Mouse (Mus musculus): Measurements from ENCODE around the gene Il27. TPM values are rescaled to one million over a fixed set of nuclear protein-coding genes. Genes with fewer than 3 reads are reported as not detected.

Il27 gene
- 1.3 TPM in 2 replicates for polyA plus RNA-seq (2012; ENCODE audit: low replicate concordance)

DNA sequence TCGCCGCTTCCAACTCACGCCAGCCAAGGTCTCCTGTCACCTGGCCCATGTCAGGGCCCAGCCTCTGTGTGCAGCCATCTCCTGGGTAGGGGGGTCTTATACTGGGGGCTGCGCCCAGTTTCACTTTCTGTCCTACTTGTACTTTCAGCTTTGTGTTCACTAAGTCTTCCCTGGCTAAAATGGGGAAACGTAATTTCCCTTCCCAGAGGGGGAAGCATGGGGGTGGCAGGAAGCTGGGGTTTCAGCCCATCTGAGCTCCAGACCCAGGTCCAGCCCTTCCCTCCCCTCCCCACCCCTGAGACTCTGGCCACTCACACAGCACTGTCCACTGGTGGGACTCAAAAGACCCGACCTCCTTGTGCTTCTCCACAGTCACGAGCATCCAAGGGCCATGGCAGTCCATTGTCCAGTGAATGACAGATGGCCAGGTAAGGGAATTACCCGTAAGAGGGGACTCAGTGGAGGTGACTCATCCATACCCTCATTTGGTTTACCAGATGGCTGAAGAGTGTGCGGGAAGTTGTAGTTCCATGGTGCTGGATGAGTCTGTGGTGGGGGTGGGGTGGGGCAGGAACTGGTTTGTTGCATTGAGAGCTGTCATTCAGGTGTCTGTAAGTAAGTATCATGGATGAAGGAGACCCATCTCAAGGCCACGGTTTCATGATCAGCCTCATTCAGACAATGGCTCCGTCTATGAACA lies at the start of gene Il27:
Il27 (minus strand) TSS at position 80 of the 700 bp plus-strand sequence.

DNA sequence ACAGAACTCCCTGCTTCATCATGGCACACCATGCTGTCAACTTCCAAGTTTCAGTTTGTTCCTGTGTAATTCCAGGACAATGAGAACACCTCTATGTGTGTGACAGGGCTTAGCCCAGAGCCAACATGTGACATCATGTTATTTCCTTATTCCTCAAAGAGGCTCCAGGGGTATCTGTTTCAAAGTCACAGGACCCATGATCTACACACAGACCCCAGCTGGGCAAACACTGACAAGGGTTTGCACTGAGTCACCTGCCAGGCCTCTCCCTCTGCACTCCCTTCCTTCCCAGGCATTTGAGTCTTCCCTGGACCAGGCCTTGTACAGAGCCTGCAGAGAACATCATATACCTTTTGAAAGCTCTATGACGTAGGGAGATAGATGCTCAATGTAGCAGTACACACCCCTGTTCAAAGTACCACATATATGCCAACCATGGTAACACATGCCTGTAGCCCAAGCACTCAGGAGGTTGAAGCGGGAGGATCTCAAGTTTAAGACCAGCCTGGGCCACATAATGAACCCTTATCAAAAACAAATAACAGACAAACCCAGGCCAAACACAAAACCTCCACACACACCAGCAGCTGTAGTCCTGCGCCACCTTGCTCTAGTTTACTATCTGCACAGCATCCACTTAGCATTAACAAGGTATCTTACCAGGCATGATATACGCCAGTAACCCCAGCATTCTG lies 36.2 kb upstream of the Il27 start, which contains the start of gene Nupr1:
Nupr1 (minus strand) TSS at position 38 of the 695 bp plus-strand sequence.

DNA sequence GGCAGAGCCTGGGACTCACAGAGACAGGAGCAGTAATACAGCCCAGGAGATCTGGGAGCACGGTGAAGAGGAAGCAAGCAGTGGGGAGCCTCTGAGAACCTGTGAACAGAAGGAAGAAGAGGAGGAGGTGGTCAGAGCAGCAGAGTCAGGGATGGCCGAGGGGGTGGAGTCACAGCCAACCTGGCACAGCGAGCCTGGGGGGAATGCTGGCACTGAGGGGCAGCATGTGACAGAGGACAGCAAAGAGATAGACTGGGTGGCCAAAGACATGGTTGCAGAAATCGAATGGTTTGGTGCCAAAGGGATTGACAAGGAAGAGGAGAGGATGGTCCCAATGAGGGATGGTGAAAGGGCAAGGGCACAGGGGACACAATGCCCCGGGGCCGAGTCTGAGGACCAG lies 9.0 kb downstream of the Il27 start, which contains the start of gene Cln3:
Cln3 (minus strand) TSS at position 101 of the 400 bp plus-strand sequence.

DNA sequence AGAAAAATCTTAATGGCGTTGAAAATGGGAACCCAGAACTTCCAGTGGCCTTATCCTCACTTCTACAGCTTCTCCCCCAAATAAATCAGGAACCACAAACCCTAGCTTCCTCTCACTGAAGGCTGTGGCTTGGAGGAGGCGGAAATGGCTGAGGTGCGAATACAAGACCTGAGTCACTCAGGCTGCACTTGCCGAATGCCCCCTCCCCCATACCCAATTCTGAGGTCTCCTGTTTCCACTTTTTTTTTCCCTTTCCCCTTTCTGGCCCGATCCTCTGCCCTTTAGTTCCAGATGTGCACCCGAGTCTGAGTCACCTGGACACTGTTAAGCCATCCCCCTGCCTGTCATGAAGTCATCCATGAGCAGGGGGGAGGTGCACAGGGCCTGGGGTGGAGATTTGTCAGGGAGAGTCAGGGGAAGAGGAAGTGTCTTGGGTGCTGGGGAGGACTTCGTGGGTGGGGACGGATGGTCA lies 10.2 kb downstream of the Il27 start, which contains the start of gene Apobr:
Apobr (plus strand) TSS at position 437 of the 472 bp plus-strand sequence.

DNA sequence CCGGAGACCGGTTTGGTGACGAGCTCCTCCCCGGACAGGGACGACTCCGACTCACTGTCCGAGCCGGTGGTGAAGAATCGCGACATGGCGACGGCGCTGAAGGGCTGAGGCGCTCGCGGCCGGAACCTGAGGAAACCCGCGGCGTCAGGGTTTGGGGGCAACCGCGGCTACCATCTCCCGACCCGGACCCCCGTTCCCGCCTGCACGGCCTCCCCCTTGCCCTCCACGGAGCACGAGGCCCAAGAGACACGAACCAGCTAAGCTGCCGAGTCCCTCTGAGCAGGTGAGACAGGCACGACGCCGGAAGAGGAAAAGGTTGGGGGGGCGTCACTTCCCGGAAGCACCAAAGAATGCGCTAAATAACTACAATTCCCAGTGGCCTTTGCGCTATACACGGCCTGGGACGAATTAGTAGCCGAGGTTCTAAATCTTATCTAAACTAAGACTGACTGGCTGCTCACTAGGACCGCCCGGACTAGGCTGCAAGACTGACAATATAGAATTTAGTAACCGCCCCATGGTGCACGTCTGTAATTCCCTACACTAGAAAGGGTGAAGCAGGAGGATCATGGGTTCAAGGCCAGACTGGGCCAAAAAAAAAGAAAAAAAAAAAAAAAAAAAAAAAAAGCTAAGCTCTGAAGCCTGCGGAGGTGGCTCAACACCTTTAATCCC lies 28.5 kb downstream of the Il27 start, which contains the start of gene Eif3c:
Eif3c (minus strand) TSS at position 318 of the 672 bp plus-strand sequence.

Other genes starting within 250 kb of the Il27 start
- gene Lat, start 225.4 kb downstream of the Il27 start, polyA plus RNA-seq (2012; ENCODE audit: low replicate concordance) = 188 and 207 TPM in 2 replicates
- gene Spns1, start 217.5 kb downstream of the Il27 start, polyA plus RNA-seq (2012; ENCODE audit: low replicate concordance) = 66.4 and 139 TPM in 2 replicates
- 5.1 and 6.6 TPM in 2 replicates for gene Nfatc2ip, start 198.2 kb downstream of the Il27 start, polyA plus RNA-seq (2012; ENCODE audit: low replicate concordance)
- 103 and 270 TPM in 2 replicates for gene Cd19, start 180.1 kb downstream of the Il27 start, polyA plus RNA-seq (2012; ENCODE audit: low replicate concordance)
- gene Rabep2, start 166.2 kb downstream of the Il27 start, polyA plus RNA-seq (2012; ENCODE audit: low replicate concordance) = 198 and 348 TPM in 2 replicates
- gene Atp2a1, start 131.8 kb downstream of the Il27 start, polyA plus RNA-seq (2012; ENCODE audit: low replicate concordance) = 0.20 and 0.94 TPM in 2 replicates
- 95.0 and 124 TPM in 2 replicates for gene Sh2b1, start 119.5 kb downstream of the Il27 start, polyA plus RNA-seq (2012; ENCODE audit: low replicate concordance)
- 18.1 and 40.0 TPM in 2 replicates for gene Tufm, start 107.6 kb downstream of the Il27 start, polyA plus RNA-seq (2012; ENCODE audit: low replicate concordance)
- 600 and 1,323 TPM in 2 replicates for gene Atxn2l, start 91.5 kb downstream of the Il27 start, polyA plus RNA-seq (2012; ENCODE audit: low replicate concordance)
- 43.4 and 50.0 TPM in 2 replicates for gene Eif3c, start 28.5 kb downstream of the Il27 start, polyA plus RNA-seq (2012; ENCODE audit: low replicate concordance)
- gene Apobr, start 10.0 kb downstream of the Il27 start, polyA plus RNA-seq (2012; ENCODE audit: low replicate concordance) = 69.9 and 145 TPM in 2 replicates
- gene Cln3, start 9.1 kb downstream of the Il27 start, polyA plus RNA-seq (2012; ENCODE audit: low replicate concordance) = 26.8 and 44.7 TPM in 2 replicates
- gene Nupr1, start 35.9 kb upstream of the Il27 start, polyA plus RNA-seq (2012; ENCODE audit: low replicate concordance) = 4.9 and 6.8 TPM in 2 replicates
- gene Sgf29, start 54.4 kb upstream of the Il27 start, polyA plus RNA-seq (2012; ENCODE audit: low replicate concordance) = 27.1 and 73.0 TPM in 2 replicates
- 0.25 and 2.0 TPM in 2 replicates for gene Sult1a1, start 81.5 kb upstream of the Il27 start, polyA plus RNA-seq (2012; ENCODE audit: low replicate concordance)
- gene Bola2, start 100.5 kb upstream of the Il27 start, polyA plus RNA-seq (2012; ENCODE audit: low replicate concordance) = 85.0 and 156 TPM in 2 replicates
- gene Slx1b, start 100.8 kb upstream of the Il27 start, polyA plus RNA-seq (2012; ENCODE audit: low replicate concordance) = 3.1 and 7.3 TPM in 2 replicates
- gene Coro1a, start 112.8 kb upstream of the Il27 start, polyA plus RNA-seq (2012; ENCODE audit: low replicate concordance) = 2,019 and 2,208 TPM in 2 replicates
- 116 and 131 TPM in 2 replicates for gene Mapk3, start 164.7 kb upstream of the Il27 start, polyA plus RNA-seq (2012; ENCODE audit: low replicate concordance)
- gene Gdpd3, start 171.4 kb upstream of the Il27 start, polyA plus RNA-seq (2012; ENCODE audit: low replicate concordance) = 2.9 and 4.6 TPM in 2 replicates
- 614 and 1,558 TPM in 2 replicates for gene Ypel3, start 182.0 kb upstream of the Il27 start, polyA plus RNA-seq (2012; ENCODE audit: low replicate concordance)
- gene Tbx6, start 186.5 kb upstream of the Il27 start, polyA plus RNA-seq (2012; ENCODE audit: low replicate concordance) = 20.6 and 32.8 TPM in 2 replicates
- gene Ppp4c, start 197.6 kb upstream of the Il27 start, polyA plus RNA-seq (2012; ENCODE audit: low replicate concordance) = 144 and 186 TPM in 2 replicates
- gene Fam57b, start 202.7 kb upstream of the Il27 start, polyA plus RNA-seq (2012; ENCODE audit: low replicate concordance) = 0.18 TPM in 1 of 2 replicates, not detected in the other
- not detected in 2 replicates for gene 4930451I11Rik, start 236.7 kb upstream of the Il27 start, polyA plus RNA-seq (2012; ENCODE audit: low replicate concordance)